29 mouse cellular contexts compared by ENCODE assay signal in the genomic region with DNA sequence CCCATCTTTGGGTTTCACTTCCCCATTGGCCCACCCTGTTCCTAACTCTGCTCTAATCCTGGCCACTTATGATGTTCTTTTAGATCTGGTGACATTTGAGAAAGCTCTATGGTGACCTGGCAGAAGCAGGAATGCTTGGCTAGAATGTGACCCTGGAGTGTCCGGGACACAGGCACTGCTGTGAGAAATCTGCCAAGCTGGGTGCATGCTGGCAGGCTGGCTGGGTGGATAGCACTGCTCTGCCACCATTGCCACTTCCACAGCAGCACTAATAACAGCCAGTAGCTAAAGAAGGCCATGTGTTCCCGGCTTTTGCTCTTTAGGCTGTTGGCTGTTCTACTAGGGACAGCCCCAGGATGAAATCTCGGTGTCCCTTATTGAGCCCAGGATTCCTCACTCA.
DNase-seq lines count a peak whose midpoint lies in the region; ATAC-seq and TF ChIP-seq lines count a peak whose summit lies in the region.
"Had no signal": no experiment of that assay in that cellular context is flagged by ENCODE, and none has a peak within 500 bp of the region (broad histone marks: within the 10 kb centered on the region; RNA-seq: fewer than 3 reads in every experiment).

No protein-coding gene starts in this region.

- no peak overlapping the region for H3K9ac ChIP-seq in forebrain, embryonic 14.5 days (ENCODE audit: low read length)
- H3K9ac ChIP-seq in hindbrain, embryonic 12.5 days = no peak overlapping the region
- H3K9ac ChIP-seq: embryonic facial prominence, embryonic 12.5 days; hindbrain, embryonic 13.5 days; liver, embryonic 14.5 days; neural tube, embryonic 12.5 days had no signal

- H3K27ac ChIP-seq in forebrain, embryonic 10.5 days = 0 out of 2 replicates have a peak overlapping the region, but pooled peaks have one; percentile 9
- no peak overlapping the region for H3K27ac ChIP-seq in forebrain, embryonic 14.5 days (ENCODE audit: low read depth, low read length)
- H3K27ac ChIP-seq in cerebellum, adult 2 months (ENCODE audit: insufficient read depth, low read length) = no peak overlapping the region
- H3K27ac ChIP-seq in hindbrain, embryonic 12.5 days = no peak overlapping the region
- H3K27ac ChIP-seq: embryonic facial prominence, embryonic 12.5 days; hindbrain, embryonic 13.5 days; liver, embryonic 14.5 days; neural tube, embryonic 12.5 days; stomach, postnatal 0 days had no signal

- no peak for TF ChIP-seq CTCF in cerebellum, adult 2 months (IDR thresholded peaks at IDR 0.05; ENCODE audit: borderline replicate concordance, insufficient read depth, low read depth, low read length)

- 83% methylated on average over 3 of the region's 3 CpGs for WGBS in forebrain, embryonic 10.5 days
- WGBS in forebrain, embryonic 14.5 days = 84% methylated on average over 3 of the region's 3 CpGs
- 30% methylated on average over 3 of the region's 3 CpGs for WGBS in cerebellum, adult 2 months
- WGBS in hindbrain, embryonic 12.5 days = 87% methylated on average over 3 of the region's 3 CpGs

- TF ChIP-seq POLR2A in cerebellum, adult 2 months (IDR thresholded peaks at IDR 0.05; ENCODE audit: borderline replicate concordance, insufficient read depth, low read length) = no peak

- no peak for DNase-seq in forebrain, embryonic 10.5 days (ENCODE audit: extremely low spot score, low spot score)
- DNase-seq in forebrain, embryonic 14.5 days (ENCODE audit: low spot score) = no peak
- peak; percentile 46 for DNase-seq in heart, adult 8-10 months (ENCODE audit: low spot score)
- DNase-seq in heart, postnatal 25 days (ENCODE audit: low spot score) = no peak
- peak; percentile 34 for DNase-seq in gastrocnemius, postnatal 10 days
- peak; percentile 13 for DNase-seq in heart, postnatal 36 days
- DNase-seq in cerebellum, adult 2 months = no peak
- DNase-seq: cerebellum, adult 9-11 months; embryo, embryonic 11 days; kidney, adult 9 months; kidney, postnatal 10 days; layer of hippocampus, adult 9-11 months; liver; lung, adult 2 months; lung, postnatal 14 days; right cerebral cortex, adult 18-20 months; thymus, adult 18-20 months; thymus, postnatal 25 days had no signal

- no peak overlapping the region for H3K4me2 ChIP-seq in forebrain, embryonic 14.5 days (ENCODE audit: low read length)
- no peak overlapping the region for H3K4me2 ChIP-seq in hindbrain, embryonic 12.5 days (replicated peaks)
- H3K4me2 ChIP-seq: embryonic facial prominence, embryonic 12.5 days; hindbrain, embryonic 13.5 days; midbrain, embryonic 11.5 days; neural tube, embryonic 12.5 days had no signal

- no peak overlapping the region for H3K4me3 ChIP-seq in forebrain, embryonic 10.5 days
- H3K4me3 ChIP-seq in forebrain, embryonic 14.5 days (ENCODE audit: low read depth, low read length) = no peak overlapping the region
- H3K4me3 ChIP-seq in cerebellum, adult 2 months (replicated peaks; ENCODE audit: insufficient read depth, low read depth, low read length) = no peak overlapping the region
- no peak overlapping the region for H3K4me3 ChIP-seq in hindbrain, embryonic 12.5 days
- H3K4me3 ChIP-seq: embryonic facial prominence, embryonic 12.5 days; hindbrain, embryonic 13.5 days; myocyte; neural tube, embryonic 12.5 days had no signal

- ATAC-seq in forebrain, embryonic 14.5 days = no peak
- ATAC-seq in hindbrain, embryonic 12.5 days (ENCODE audit: low FRiP score) = no peak
- ATAC-seq: forebrain, embryonic 16.5 days; intestine, embryonic 16.5 days; Patski had no signal

- H3K9me3 ChIP-seq in forebrain, embryonic 10.5 days = no peaks in the 10 kb centered on the region
- no peaks in the 10 kb centered on the region for H3K9me3 ChIP-seq in forebrain, embryonic 14.5 days (replicated peaks; ENCODE audit: control insufficient read depth, low read length)
- H3K9me3 ChIP-seq in hindbrain, embryonic 12.5 days (replicated peaks) = no peaks in the 10 kb centered on the region
- H3K9me3 ChIP-seq: embryonic facial prominence, embryonic 12.5 days; hindbrain, embryonic 13.5 days; neural tube, embryonic 12.5 days had no signal

- no peaks in the 10 kb centered on the region for H3K27me3 ChIP-seq in forebrain, embryonic 10.5 days (ENCODE audit: poor library complexity, severe bottlenecking)
- no peaks in the 10 kb centered on the region for H3K27me3 ChIP-seq in forebrain, embryonic 14.5 days (replicated peaks; ENCODE audit: control insufficient read depth, insufficient read depth, low read length)
- H3K27me3 ChIP-seq in cerebellum, adult 2 months (ENCODE audit: control insufficient read depth, insufficient read depth, low read length) = no peaks in the 10 kb centered on the region
- no peaks in the 10 kb centered on the region for H3K27me3 ChIP-seq in hindbrain, embryonic 12.5 days
- H3K27me3 ChIP-seq: embryonic facial prominence, embryonic 12.5 days; hindbrain, embryonic 13.5 days; neural tube, embryonic 12.5 days; Patski had no signal

- H3K36me3 ChIP-seq in forebrain, embryonic 10.5 days (replicated peaks) = 0 out of 2 replicates have a peak, but pooled peaks cover 3% of the 10 kb centered on the region
- H3K36me3 ChIP-seq in forebrain, embryonic 14.5 days (ENCODE audit: control insufficient read depth, insufficient read depth, low read length) = no peaks in the 10 kb centered on the region
- H3K36me3 ChIP-seq in hindbrain, embryonic 12.5 days = no peaks in the 10 kb centered on the region; the same call in 1 of the 2 replicates
- H3K36me3 ChIP-seq: embryonic facial prominence, embryonic 12.5 days; hindbrain, embryonic 13.5 days; neural tube, embryonic 12.5 days had no signal

- no peaks in the 10 kb centered on the region for H3K4me1 ChIP-seq in forebrain, embryonic 10.5 days
- H3K4me1 ChIP-seq in forebrain, embryonic 14.5 days (ENCODE audit: control insufficient read depth, insufficient read depth, low read length) = peaks cover 4% of the 10 kb centered on the region; the same call in 1 of the 2 replicates
- H3K4me1 ChIP-seq in cerebellum, adult 2 months (ENCODE audit: control insufficient read depth, insufficient read depth, low read length) = no peaks in the 10 kb centered on the region; the same call in 1 of the 2 replicates
- peaks cover 3% of the 10 kb centered on the region; the same call in 1 of the 2 replicates for H3K4me1 ChIP-seq in hindbrain, embryonic 12.5 days

- intact Hi-C loops in heart, postnatal 25 days (cut with DNase I) = no loop called here
- intact Hi-C loops in heart, postnatal 36 days (cut with DNase I) = no loop called here

Comparison
In these comparisons a context has a peak if more than half of its experiments do, and no peak if none do; other contexts are left out.
1. DNase-seq: peak in heart, adult 8-10 months (single experiment), gastrocnemius, postnatal 10 days (single experiment) and heart, postnatal 36 days (2 of 2); none in forebrain, embryonic 10.5 days (single experiment), forebrain, embryonic 14.5 days (single experiment), heart, postnatal 25 days (single experiment) and cerebellum, adult 2 months (0 of 2).